Mouse (Mus musculus): Measurements from ENCODE around the gene Pygo2.
"Not testable (repeated sequence)": the region's sequence is repeated elsewhere in the genome, so short reads cannot be mapped to it uniquely, and the experiment has no call there.

Gene Pygo2

DNA sequence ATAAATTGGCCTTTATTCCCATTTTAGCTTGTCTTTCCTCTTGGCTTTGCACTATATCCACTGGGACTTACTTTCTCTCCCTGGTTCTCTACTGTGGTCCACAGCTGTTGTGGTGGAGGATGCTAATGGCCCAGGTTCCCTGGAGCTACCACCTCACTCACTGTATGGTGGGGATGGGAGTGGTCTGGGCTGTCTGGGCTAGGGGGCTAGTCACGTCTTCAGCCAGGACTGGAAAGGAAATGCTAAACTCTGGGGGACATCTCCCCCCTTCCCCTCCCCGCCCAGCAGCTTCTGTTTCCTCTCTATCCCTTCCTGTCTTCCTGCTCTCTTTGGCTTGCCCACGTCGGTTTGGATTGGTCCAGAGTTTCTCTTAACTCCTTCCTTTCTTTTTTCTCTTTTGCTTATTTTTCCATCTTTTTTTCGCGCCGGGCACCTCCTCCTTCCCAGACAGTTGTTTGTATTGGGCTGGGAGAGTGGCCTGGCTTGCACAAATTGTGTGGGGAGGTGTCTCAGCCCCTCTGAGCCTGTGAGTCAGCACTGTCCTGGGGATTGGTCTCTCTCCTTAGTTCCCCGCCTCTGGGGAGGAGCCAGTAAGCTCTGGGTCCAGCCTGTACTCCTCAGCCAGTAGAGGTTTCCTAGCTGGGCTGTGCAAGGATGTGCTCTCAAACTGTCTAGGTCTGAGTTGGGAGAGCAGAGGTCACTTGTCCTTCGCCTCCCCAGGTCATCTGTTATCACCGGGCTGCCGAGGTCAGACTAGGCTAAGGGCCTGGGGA, 8.8 kb upstream of the Pygo2 start:
- DNase-seq (ENCODE audit: low spot score) = peak; percentile 67

DNA sequence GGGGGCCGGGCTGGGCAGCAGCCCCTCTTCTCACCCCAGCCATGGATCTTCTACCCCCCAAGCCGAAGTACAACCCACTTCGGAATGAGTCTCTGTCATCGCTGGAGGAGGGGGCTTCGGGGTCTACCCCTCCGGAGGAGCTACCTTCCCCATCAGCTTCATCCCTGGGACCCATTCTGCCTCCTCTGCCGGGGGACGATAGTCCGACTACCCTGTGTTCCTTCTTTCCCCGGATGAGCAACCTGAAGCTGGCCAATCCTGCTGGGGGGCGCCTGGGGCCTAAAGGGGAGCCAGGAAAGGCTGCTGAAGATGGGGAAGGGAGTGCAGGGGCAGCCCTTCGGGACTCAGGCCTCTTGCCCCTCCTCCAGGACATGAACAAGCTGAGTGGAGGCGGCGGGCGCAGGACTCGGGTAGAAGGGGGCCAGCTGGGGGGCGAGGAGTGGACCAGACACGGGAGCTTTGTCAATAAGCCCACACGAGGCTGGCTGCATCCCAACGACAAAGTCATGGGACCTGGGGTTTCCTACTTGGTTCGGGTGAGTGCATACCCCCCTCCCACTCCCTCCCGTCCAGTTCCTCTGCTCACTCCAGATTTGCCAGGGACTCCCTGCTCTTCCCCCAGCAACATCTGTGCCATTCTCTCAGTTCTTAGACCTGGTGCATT, 8.1 kb upstream of the Pygo2 start:
- DNase-seq (ENCODE audit: low spot score) = no peak

GRCm38 (mm10) chr3:89422556-89423205, 7.3 kb upstream of the Pygo2 start:
- DNase-seq (ENCODE audit: low spot score) = no peak

- no peak for DNase-seq (ENCODE audit: low spot score)
Observed at GRCm38 (mm10) chr3:89424416-89425140, 5.4 kb upstream of the Pygo2 start.

DNA sequence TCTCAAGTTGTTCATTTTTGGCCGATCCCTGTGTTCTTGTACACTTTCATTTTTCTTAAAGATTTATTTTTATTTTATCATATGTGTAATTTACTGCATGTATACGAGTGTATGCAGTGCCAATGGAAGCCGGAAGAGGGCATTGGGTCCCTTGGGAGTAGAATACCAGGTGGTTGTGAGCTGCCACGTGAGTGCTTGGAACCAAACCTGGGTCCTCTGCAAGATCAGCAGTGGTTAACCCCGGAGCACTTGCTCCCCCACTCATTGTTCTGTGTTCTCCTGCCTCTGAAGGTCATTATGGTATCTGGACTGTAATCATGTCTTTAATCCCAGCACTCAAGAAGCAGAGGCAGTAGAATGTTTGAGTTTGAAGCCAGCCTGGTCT, 4.9 kb upstream of the Pygo2 start:
- DNase-seq (ENCODE audit: low spot score) = no peak

- no peak for DNase-seq (ENCODE audit: low spot score)
Observed at GRCm38 (mm10) chr3:89425876-89426275, 4.1 kb upstream of the Pygo2 start.

- not testable (repeated sequence) for DNase-seq (ENCODE audit: low spot score)
Observed at GRCm38 (mm10) chr3:89429021-89429420, 993 bp upstream of the Pygo2 start.

DNA sequence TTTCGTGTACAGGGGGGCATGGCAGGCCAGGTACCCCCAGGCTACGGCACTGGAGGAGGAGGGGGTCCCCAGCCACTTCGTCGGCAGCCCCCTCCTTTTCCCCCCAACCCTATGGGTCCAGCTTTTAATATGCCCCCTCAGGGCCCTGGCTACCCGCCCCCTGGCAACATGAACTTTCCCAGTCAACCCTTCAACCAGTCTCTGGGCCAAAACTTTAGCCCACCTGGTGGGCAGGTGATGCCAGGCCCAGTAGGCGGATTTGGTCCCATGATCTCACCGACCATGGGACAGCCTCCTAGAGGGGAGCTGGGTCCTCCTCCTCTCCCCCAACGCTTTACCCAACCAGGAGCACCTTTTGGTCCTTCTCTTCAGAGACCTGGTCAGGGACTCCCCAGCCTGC, 2.6 kb downstream of the Pygo2 start:
- DNase-seq (ENCODE audit: low spot score) = no peak

DNA sequence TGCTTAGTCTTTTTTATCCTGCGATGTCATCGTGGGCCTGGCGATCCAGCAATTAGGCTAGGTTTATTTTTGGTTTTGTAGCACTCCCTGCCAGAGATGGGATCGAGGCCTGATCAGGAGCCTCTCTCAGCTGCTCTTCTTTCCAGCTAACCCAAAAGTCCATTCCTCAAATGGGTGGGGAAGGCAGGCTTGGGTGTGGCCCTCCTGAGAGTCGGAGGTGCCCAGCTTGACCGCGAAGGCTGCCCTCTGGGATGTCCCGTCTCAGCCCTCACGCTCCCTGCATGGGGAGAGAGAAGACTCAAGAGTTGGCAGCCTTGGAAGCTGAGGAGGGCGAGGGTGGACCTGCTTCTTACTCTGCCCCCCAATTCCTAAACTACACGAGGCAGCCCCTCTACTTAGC, 4.5 kb downstream of the Pygo2 start:
- DNase-seq (ENCODE audit: low spot score) = no peak

- no peak for DNase-seq (ENCODE audit: low spot score)
Observed at GRCm38 (mm10) chr3:89435041-89435440, 5.0 kb downstream of the Pygo2 start.

GRCm38 (mm10) chr3:89436176-89437113, 6.4 kb downstream of the Pygo2 start, which contains the start of gene Pbxip1:
Gene Pbxip1, plus strand, starts transcription at chr3:89436706.
- peak; percentile 45 for DNase-seq (ENCODE audit: low spot score)

DNA sequence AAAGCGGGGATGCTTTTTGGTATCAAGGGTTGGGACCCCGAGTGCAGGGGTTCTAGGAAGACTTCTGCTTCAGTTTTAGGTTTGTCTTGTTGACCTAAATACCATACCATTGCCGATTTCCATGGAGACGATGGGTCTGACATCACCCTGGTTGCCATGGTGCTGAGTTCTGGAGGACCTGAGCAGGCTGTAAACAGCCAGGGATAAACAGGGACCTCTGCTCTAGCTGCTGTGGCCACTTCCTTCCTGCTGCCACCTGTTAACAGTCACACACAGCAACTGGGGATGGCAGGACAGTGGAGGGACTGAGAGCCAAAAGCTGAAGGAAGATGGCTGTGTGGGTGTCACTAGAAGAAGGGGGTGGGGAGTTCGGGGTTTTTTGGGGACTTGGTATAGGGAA, 7.3 kb downstream of the Pygo2 start:
- DNase-seq (ENCODE audit: low spot score) = no peak

DNA sequence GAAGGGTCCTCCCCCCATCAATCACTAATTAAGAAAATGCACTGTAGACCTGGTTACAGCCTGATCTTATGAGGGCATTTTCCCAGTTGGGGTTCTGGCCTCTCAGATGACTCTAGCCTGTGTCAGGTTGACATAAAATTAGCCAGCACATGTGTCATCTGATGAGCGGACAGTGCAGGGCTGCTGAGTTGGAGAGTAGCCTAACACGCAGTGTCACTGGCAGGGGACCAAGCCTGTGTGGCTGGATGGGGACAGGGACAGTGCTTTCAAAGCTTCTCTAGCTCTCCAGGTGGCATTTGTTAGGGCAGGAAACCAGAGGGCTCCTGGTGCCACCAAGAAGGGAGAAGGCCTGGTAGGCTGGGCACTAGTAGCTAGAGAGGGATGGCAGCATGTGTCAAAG, 10.7 kb downstream of the Pygo2 start:
- no peak for DNase-seq (ENCODE audit: low spot score)

- DNase-seq (ENCODE audit: low spot score) = no peak
Observed at GRCm38 (mm10) chr3:89448720-89449537, 18.9 kb downstream of the Pygo2 start.

GRCm38 (mm10) chr3:89449541-89449940, 19.5 kb downstream of the Pygo2 start:
- DNase-seq (ENCODE audit: low spot score) = peak; percentile 55

DNA sequence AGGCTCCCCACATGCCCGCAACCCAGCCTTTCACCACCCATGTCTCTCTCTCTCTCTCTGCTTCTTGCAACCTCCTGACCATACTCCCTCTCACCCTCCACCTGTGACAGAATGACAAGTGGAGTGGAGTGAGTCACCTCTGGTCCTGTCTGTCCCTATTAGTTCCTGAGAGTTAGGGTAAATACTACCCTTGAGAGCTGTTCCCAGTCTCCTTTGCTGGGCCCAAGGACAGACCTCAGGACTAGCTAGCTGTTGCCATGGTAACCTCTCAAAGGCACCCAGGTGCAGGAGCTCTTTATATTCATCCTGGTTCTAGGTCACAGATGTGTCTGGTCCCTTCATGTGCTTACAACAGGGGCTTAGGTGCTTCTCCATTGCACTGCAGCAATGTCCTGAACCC, 21.9 kb downstream of the Pygo2 start:
- no peak for DNase-seq (ENCODE audit: low spot score)

DNA sequence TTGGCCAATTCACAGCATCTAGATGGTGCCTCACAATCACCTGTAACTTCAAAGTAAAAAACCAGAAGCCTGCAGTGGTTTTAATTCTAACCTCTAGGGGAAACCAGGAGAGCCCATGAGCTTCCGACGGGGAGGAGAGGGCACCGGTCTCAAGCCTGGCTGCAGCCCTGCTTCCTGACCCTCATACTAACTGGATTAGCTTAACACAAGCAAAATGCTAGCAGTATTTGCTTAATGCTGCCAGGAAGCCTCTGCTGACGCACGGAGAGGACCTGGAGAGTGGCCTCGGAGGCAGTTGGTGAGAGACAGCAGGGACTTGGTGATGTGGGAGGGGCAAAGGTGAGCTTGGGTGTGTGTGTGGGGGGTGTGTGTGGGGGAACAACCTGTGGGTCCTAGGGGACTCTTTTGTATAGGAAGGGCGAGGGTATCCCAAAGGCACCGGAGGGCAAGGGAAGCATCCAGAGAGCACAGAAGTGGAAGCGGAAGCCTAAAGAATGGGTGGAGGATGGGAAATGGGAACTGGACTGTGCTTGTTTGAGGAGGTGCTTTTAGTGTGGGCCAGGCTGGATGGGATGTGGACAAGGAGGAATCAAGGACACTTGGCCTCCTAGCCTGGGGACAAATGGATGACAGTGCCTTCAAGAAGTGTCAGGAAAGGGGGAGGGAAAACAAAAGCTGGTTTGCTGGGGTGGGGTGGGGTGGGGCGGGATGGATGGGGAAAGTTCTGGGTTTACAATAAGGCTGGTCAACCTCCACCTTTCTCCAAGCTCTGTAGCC, 24.6 kb downstream of the Pygo2 start, which contains the start of gene Pmvk:
Gene Pmvk, plus strand, starts transcription at position 141 of the 777 bp plus-strand sequence.
- DNase-seq (ENCODE audit: low spot score) = no peak

DNA sequence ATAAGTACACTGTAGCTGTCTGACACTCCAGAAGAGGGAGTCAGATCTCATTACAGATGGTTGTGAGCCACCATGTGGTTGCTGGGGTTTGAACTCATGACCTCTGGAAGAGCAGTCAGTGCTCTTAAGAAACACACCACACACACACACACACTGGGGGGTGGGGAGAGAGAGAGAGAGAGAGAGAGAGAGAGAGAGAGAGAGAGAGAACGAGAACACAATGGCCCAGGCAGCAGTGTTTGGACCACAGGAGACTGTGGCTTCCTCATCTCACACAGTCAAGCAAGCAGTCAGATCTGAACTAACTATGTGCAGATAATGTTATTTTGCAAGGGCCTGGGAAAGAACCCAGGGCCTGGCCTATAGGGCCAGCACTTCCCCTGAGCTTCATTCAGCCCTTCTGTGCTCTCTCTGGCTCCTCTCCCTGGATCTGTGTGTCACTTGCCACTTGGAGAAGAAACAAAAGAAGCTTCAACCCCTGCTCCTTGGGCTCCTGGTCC, 25.8 kb downstream of the Pygo2 start:
- no peak for DNase-seq (ENCODE audit: low spot score)

All from ovary, postnatal 14 days (tissue).